ENCODE assay signal across 8 mouse cellular contexts in genomic region chr6:88939281-88940089, GRCm38 (mm10). TPM values are rescaled to one million over a fixed set of nuclear protein-coding genes. Genes with fewer than 3 reads are reported as not detected.
DNase-seq lines count a peak whose midpoint lies in the region; ATAC-seq and TF ChIP-seq lines count a peak whose summit lies in the region.

No protein-coding gene starts in this region.

- no peak for TF ChIP-seq EP300 in lung, postnatal 0 days (IDR thresholded peaks at IDR 0.05)

- peak overlapping the region; percentile 58 for H3K27ac ChIP-seq in lung, embryonic 16.5 days (ENCODE audit: low read length)
- H3K27ac ChIP-seq in lung, postnatal 0 days (ENCODE audit: low read length), result no peak overlapping the region
- peak overlapping the region; percentile 87 for H3K27ac ChIP-seq in forebrain, embryonic 13.5 days

- 0 out of 2 replicates have a peak overlapping the region, but pooled peaks have one; percentile 1 for H3K9ac ChIP-seq in lung, embryonic 16.5 days (ENCODE audit: low read length)
- H3K9ac ChIP-seq in lung, postnatal 0 days (replicated peaks; ENCODE audit: low read depth), result no peak overlapping the region
- peak overlapping the region; percentile 43; the same call in 1 of the 2 replicates for H3K9ac ChIP-seq in forebrain, embryonic 13.5 days

- H3K27me3 ChIP-seq in lung, embryonic 16.5 days (ENCODE audit: control insufficient read depth, insufficient read depth, low read depth, low read length), result no peaks in the 10 kb centered on the region
- no peaks in the 10 kb centered on the region for H3K27me3 ChIP-seq in lung, postnatal 0 days (replicated peaks; ENCODE audit: insufficient read depth, low read length)
- H3K27me3 ChIP-seq in forebrain, embryonic 13.5 days, result peaks cover 15% of the 10 kb centered on the region

- H3K9me3 ChIP-seq in lung, embryonic 16.5 days (ENCODE audit: control insufficient read depth, low read length), result no peaks in the 10 kb centered on the region
- H3K9me3 ChIP-seq in lung, postnatal 0 days (ENCODE audit: low read length), result no peaks in the 10 kb centered on the region
- no peaks in the 10 kb centered on the region for H3K9me3 ChIP-seq in forebrain, embryonic 13.5 days (replicated peaks)

- H3K4me1 ChIP-seq in lung, embryonic 16.5 days (replicated peaks; ENCODE audit: control insufficient read depth, insufficient read depth, low read length), result peaks cover 21% of the 10 kb centered on the region
- H3K4me1 ChIP-seq in lung, postnatal 0 days (ENCODE audit: insufficient read depth, low read depth, low read length), result peaks cover 10% of the 10 kb centered on the region
- peaks cover 86% of the 10 kb centered on the region for H3K4me1 ChIP-seq in forebrain, embryonic 13.5 days

- TF ChIP-seq CTCF in lung, postnatal 0 days (IDR thresholded peaks at IDR 0.05), result no peak

- no peak for DNase-seq in lung, postnatal 0 days (ENCODE audit: low spot score)
- DNase-seq in right cerebral cortex, postnatal 14 days, result peak; percentile 61
- no peak for DNase-seq in ovary, adult 18-20 months (ENCODE audit: low spot score)
- no peak for DNase-seq in cerebellum, adult 8-10 months
- no peak for DNase-seq in embryo, embryonic 10.5 days (ENCODE audit: low spot score)

- H3K4me2 ChIP-seq in lung, embryonic 16.5 days (ENCODE audit: low read depth, low read length), result no peak overlapping the region
- no peak overlapping the region for H3K4me2 ChIP-seq in lung, postnatal 0 days (replicated peaks; ENCODE audit: low read depth, low read length)
- H3K4me2 ChIP-seq in forebrain, embryonic 13.5 days, result no peak overlapping the region

- no peak overlapping the region for H3K4me3 ChIP-seq in lung, embryonic 16.5 days (ENCODE audit: low read length)
- no peak overlapping the region for H3K4me3 ChIP-seq in lung, postnatal 0 days (ENCODE audit: low read depth, low read length)
- no peak overlapping the region for H3K4me3 ChIP-seq in forebrain, embryonic 13.5 days

- ATAC-seq in lung, embryonic 16.5 days (ENCODE audit: low read depth), result peak; percentile 35
- ATAC-seq in lung, postnatal 0 days, result no peak
- no peak for ATAC-seq in forebrain, embryonic 13.5 days
- peak; percentile 49 for ATAC-seq in inflammation-experienced regulatory T-cells, adult 6 months

- WGBS in lung, embryonic 16.5 days, result 25% methylated on average over 12 of the region's 12 CpGs
- WGBS in lung, postnatal 0 days, result 37% methylated on average over 12 of the region's 12 CpGs
- WGBS in forebrain, embryonic 13.5 days, result 36% methylated on average over 12 of the region's 12 CpGs

- H3K36me3 ChIP-seq in lung, embryonic 16.5 days (ENCODE audit: control insufficient read depth, insufficient read depth, low read length), result no peaks in the 10 kb centered on the region
- no peaks in the 10 kb centered on the region for H3K36me3 ChIP-seq in lung, postnatal 0 days (ENCODE audit: insufficient read depth, low read length)
- H3K36me3 ChIP-seq in forebrain, embryonic 13.5 days (ENCODE audit: poor library complexity, severe bottlenecking), result no peaks in the 10 kb centered on the region

RNA-seq across cellular contexts. Expression of gene Tpra1, which starts 37.4 kb away (rescaled TPM):
- polyA plus RNA-seq in lung, embryonic 16.5 days (2015; fragmentation: Nextera tagmentation; extraction: Ambion mirVana), result 80.1 and 85.3 TPM in 2 replicates
- 72.0 and 78.8 TPM in 2 replicates for polyA plus RNA-seq in lung, postnatal 0 days (2015; fragmentation: Nextera tagmentation; extraction: Ambion mirVana)
- polyA plus RNA-seq in forebrain, embryonic 13.5 days (2015; fragmentation: Nextera tagmentation; extraction: Ambion mirVana), result 45.4 and 53.9 TPM in 2 replicates
- polyA plus RNA-seq in inflammation-experienced regulatory T-cells, adult 6 months (2017; shearing (Covaris generic)), result 10 to 100 TPM; 46.5 to 64.8 (median 52.8) TPM

RNA-seq across cellular contexts. Expression of gene Mcm2, which starts 40.9 kb away (rescaled TPM):
- 119 and 125 TPM in 2 replicates for polyA plus RNA-seq in lung, embryonic 16.5 days (2015; fragmentation: Nextera tagmentation; extraction: Ambion mirVana)
- polyA plus RNA-seq in lung, postnatal 0 days (2015; fragmentation: Nextera tagmentation; extraction: Ambion mirVana), result 14.5 and 15.3 TPM in 2 replicates
- polyA plus RNA-seq in forebrain, embryonic 13.5 days (2015; fragmentation: Nextera tagmentation; extraction: Ambion mirVana), result 133 and 157 TPM in 2 replicates
- 10 to 100 TPM; 18.8 to 61.4 (median 19.9) TPM for polyA plus RNA-seq in inflammation-experienced regulatory T-cells, adult 6 months (2017; shearing (Covaris generic))

Comparison
In these comparisons a context has a peak if more than half of its experiments do, and no peak if none do; other contexts are left out.
1. ATAC-seq: peak in lung, embryonic 16.5 days (single experiment) and inflammation-experienced regulatory T-cells, adult 6 months (single experiment); none in lung, postnatal 0 days (single experiment) and forebrain, embryonic 13.5 days (single experiment).